Mouse (Mus musculus): ENCODE measurements around the gene Tmem140. TPM values are rescaled to one million over a fixed set of nuclear protein-coding genes. Genes with fewer than 3 reads are reported as not detected.

Gene Tmem140
- total RNA-seq, 2 experiments from 2014 or later = 23.8 to 30.7 TPM

GRCm38 (mm10) chr6:34875268-34875761 lies 12.4 kb downstream of the Tmem140 start:
- DNase-seq = peak in 1 of 2 experiments; percentile 36
- intact Hi-C loops (cut with DNase I) = no loop called here

GRCm38 (mm10) chr6:34875966-34876834 lies 13.3 kb downstream of the Tmem140 start:
- no peak for DNase-seq
- intact Hi-C loops (cut with DNase I) = loop anchor here (2.0 kb wide), 1 partner anchor 95 kb away; the partner anchor contains the start of gene Agbl3

- intact Hi-C loops (cut with DNase I) = loop anchor here (2.0 kb wide), 1 partner anchor 96 kb away; the partner anchor contains the start of gene Agbl3
- peak in 1 of 2 experiments; percentile 13 for DNase-seq
Measured at GRCm38 (mm10) chr6:34876835-34877156, 13.8 kb downstream of the Tmem140 start.

GRCm38 (mm10) chr6:34877509-34878321 lies 14.8 kb downstream of the Tmem140 start, which contains the start of gene Cyren:
Cyren (minus strand) TSS chr6:34878060.
- intact Hi-C loops (cut with DNase I) = loop anchor here (2.0 kb wide), 1 partner anchor 97 kb away; the partner anchor contains the start of gene Agbl3
- DNase-seq = peak; percentile 87 to 90

GRCm38 (mm10) chr6:34879101-34879740 lies 16.3 kb downstream of the Tmem140 start:
- intact Hi-C loops (cut with DNase I) = no loop called here
- DNase-seq = peak in 1 of 2 experiments; percentile 12

GRCm38 (mm10) chr6:34879911-34880475 lies 17.0 kb downstream of the Tmem140 start:
- peak in 1 of 2 experiments; percentile 21 for DNase-seq
- intact Hi-C loops (cut with DNase I) = loop anchor here (5.0 kb wide), 1 partner anchor 42 kb away; the partner anchor contains the start of gene Stra8

GRCm38 (mm10) chr6:34884724-34885123 lies 21.8 kb downstream of the Tmem140 start:
- intact Hi-C loops (cut with DNase I) = loop anchor here (5.0 kb wide), 1 partner anchor 38 kb away; the partner anchor contains the start of gene Stra8
- no peak for DNase-seq

- no peak for DNase-seq
- intact Hi-C loops (cut with DNase I) = no loop called here
Measured at GRCm38 (mm10) chr6:34887131-34887850, 24.3 kb downstream of the Tmem140 start.

- DNase-seq = no peak
- intact Hi-C loops (cut with DNase I) = no loop called here
Measured at GRCm38 (mm10) chr6:34889185-34889584, 26.2 kb downstream of the Tmem140 start.

- intact Hi-C loops (cut with DNase I) = no loop called here
- DNase-seq = no peak
Measured at GRCm38 (mm10) chr6:34895569-34895968, 32.6 kb downstream of the Tmem140 start.

- intact Hi-C loops (cut with DNase I) = no loop called here
- DNase-seq = no peak
Measured at GRCm38 (mm10) chr6:34896168-34896780, 33.3 kb downstream of the Tmem140 start.

- DNase-seq = no peak
- intact Hi-C loops (cut with DNase I) = no loop called here
Measured at GRCm38 (mm10) chr6:34899127-34899526, 36.2 kb downstream of the Tmem140 start.

- intact Hi-C loops (cut with DNase I) = no loop called here
- DNase-seq = no peak
Measured at GRCm38 (mm10) chr6:34900990-34901389, 38.0 kb downstream of the Tmem140 start.

- intact Hi-C loops (cut with DNase I) = no loop called here
- no peak for DNase-seq
Measured at GRCm38 (mm10) chr6:34901911-34902444, 39.0 kb downstream of the Tmem140 start.

GRCm38 (mm10) chr6:34902578-34902977 lies 39.6 kb downstream of the Tmem140 start:
- DNase-seq = no peak
- intact Hi-C loops (cut with DNase I) = no loop called here

GRCm38 (mm10) chr6:34903441-34903840 lies 40.5 kb downstream of the Tmem140 start:
- DNase-seq = no peak
- intact Hi-C loops (cut with DNase I) = no loop called here

- no peak for DNase-seq
- intact Hi-C loops (cut with DNase I) = no loop called here
Measured at GRCm38 (mm10) chr6:34903851-34904250, 40.9 kb downstream of the Tmem140 start.

- intact Hi-C loops (cut with DNase I) = no loop called here
- DNase-seq = no peak
Measured at GRCm38 (mm10) chr6:34904361-34904760, 41.4 kb downstream of the Tmem140 start.

- intact Hi-C loops (cut with DNase I) = no loop called here
- DNase-seq = no peak
Measured at GRCm38 (mm10) chr6:34906125-34906524, 43.2 kb downstream of the Tmem140 start.

All from gastrocnemius, postnatal 36 days (tissue).